Mouse (Mus musculus) forebrain, embryonic 12.5 days (tissue): ENCODE measurements at regions not wholly inside any gene's neighbourhood (a gene's known extent, or its start where the extent isn't known, plus 50 kb on each side); places are given as distances from the start of the nearest gene placed in this dataset.
"Not testable (repeated sequence)": the region's sequence is repeated elsewhere in the genome, so short reads cannot be mapped to it uniquely, and the experiment has no call there.

ENCODE experiments used
- ATAC-seq: fragments of 200-750 bp; cut with Nextera tagmentation; 2 replicates; pipeline ENCODE4 v1.8.0; 2017; ENCODE audit warnings: moderate TSS enrichment; ENCODE audit not compliant: low FRiP score
- H3K27ac ChIP-seq: fragments of 300-500 bp; sonication (generic); 2 replicates; pipeline ENCODE4 v1.5.1; 2016; ENCODE audit warnings: mild to moderate bottlenecking
- H3K27me3 ChIP-seq: fragments of 300-500 bp; sonication (generic); 2 replicates; pipeline ENCODE4 v1.6.1; 2016; ENCODE audit warnings: mild to moderate bottlenecking
- H3K36me3 ChIP-seq: fragments of 300-500 bp; sonication (generic); replicated peaks from 2 replicates; pipeline ENCODE4 v1.6.1; 2016; ENCODE audit warnings: mild to moderate bottlenecking
- H3K4me1 ChIP-seq: fragments of 300-500 bp; sonication (generic); 2 replicates; pipeline ENCODE4 v1.6.1; 2016
- H3K4me2 ChIP-seq: fragments of 300-500 bp; sonication (generic); 2 replicates; pipeline ENCODE4 v1.6.1; 2016; ENCODE audit warnings: mild to moderate bottlenecking, moderate library complexity
- H3K4me3 ChIP-seq: fragments of 300-500 bp; sonication (generic); replicated peaks from 2 replicates; pipeline ENCODE4 v1.5.1; 2016; ENCODE audit warnings: mild to moderate bottlenecking
- H3K9ac ChIP-seq: fragments of 300-500 bp; sonication (generic); 2 replicates; pipeline ENCODE4 v1.6.1; 2016; ENCODE audit warnings: mild to moderate bottlenecking
- H3K9me3 ChIP-seq: fragments of 300-500 bp; sonication (generic); 2 replicates; pipeline ENCODE4 v1.6.1; 2016
- WGBS: fragments of 180-500 bp; shearing (Covaris S2); methylation state at CpG from one replicate; pipeline ENCODE4 v1.1.7; 2016; 5-methylcytosine and 5-hydroxymethylcytosine counted together

DNA sequence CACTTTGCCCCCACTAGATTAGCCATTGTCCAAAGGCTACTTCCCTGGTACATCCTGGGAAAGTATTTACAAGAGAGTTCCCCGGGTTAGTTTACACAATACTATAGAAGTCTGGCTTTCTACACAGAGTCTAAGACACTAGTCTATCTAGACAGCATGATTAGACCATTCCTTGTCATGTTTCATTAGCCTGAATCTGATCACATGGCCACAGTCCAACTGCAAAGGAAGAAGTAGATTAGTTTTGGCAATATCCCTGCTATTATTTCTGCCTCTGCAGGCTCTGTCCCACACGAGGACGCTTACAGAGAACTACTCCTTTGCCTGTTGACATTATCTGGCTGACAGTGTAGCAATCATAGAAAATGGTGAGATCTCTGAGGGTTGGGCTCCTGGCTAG, 144.2 kb downstream of the Nuak1 start:
- Histone ChIP-seq H3K4me1 (0 out of 2 replicates have a peak, but pooled peaks cover 3% of the 10 kb centered on the region), H3K9ac (no peak overlapping the region), H3K27ac (no peak overlapping the region), H3K9me3 (no peaks in the 10 kb centered on the region), H3K27me3 (no peaks in the 10 kb centered on the region), H3K36me3 (no peaks in the 10 kb centered on the region), H3K4me3 (no peak overlapping the region), H3K4me2 (no peak overlapping the region)
- 93% methylated on average over 3 of the region's 3 CpGs for WGBS
- ATAC-seq: no peak

GRCm38 (mm10) chr10:84301561-84301960, 138.8 kb downstream of the Nuak1 start:
- 73% methylated on average over 2 of the region's 2 CpGs for WGBS
- no peaks in the 10 kb centered on the region for H3K9me3 ChIP-seq
- H3K27me3 ChIP-seq: no peaks in the 10 kb centered on the region
- no peak overlapping the region for H3K9ac ChIP-seq
- no peaks in the 10 kb centered on the region for H3K36me3 ChIP-seq
- H3K4me1 ChIP-seq: no peaks in the 10 kb centered on the region
- no peak for ATAC-seq
- no peak overlapping the region for H3K4me2 ChIP-seq
- H3K4me3 ChIP-seq: no peak overlapping the region
- H3K27ac ChIP-seq: no peak overlapping the region

GRCm38 (mm10) chr10:84302821-84303520, 137.4 kb downstream of the Nuak1 start:
- no peak overlapping the region for H3K4me2 ChIP-seq
- no peak overlapping the region for H3K4me3 ChIP-seq
- H3K27ac ChIP-seq: no peak overlapping the region
- H3K27me3 ChIP-seq: no peaks in the 10 kb centered on the region
- H3K4me1 ChIP-seq: no peaks in the 10 kb centered on the region
- 78% methylated on average over 7 of the region's 7 CpGs for WGBS
- no peak overlapping the region for H3K9ac ChIP-seq
- no peak for ATAC-seq
- no peaks in the 10 kb centered on the region for H3K9me3 ChIP-seq
- H3K36me3 ChIP-seq: no peaks in the 10 kb centered on the region

GRCm38 (mm10) chr10:84308746-84309145, 131.7 kb downstream of the Nuak1 start:
- H3K9ac ChIP-seq, H3K4me3 ChIP-seq, H3K36me3 ChIP-seq, ATAC-seq, H3K9me3 ChIP-seq, H3K4me1 ChIP-seq, H3K27me3 ChIP-seq, H3K4me2 ChIP-seq, H3K27ac ChIP-seq: not testable (repeated sequence)
- WGBS: 93% methylated on average over 17 of the region's 17 CpGs

DNA sequence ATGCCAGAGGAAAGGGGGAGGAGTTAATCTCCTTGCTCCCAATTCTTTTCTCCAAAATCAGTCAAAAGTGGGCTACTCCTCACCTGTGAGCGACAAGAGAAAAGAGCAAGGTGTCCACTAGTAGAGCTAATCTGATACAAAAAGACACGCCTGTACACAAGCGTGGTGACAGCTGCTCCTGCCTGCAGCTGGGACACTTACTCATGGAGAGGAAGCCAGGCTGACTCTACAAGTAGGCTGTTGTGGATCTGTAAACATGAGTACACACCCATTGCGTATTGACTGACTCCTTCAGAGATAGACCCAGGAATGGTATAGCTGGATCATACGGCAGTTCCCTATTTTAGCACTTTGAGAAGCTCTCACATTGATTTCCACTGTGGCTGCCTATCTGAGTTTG, 129.7 kb downstream of the Nuak1 start:
- Histone ChIP-seq H3K27me3 (no peaks in the 10 kb centered on the region), H3K36me3 (no peaks in the 10 kb centered on the region), H3K9ac (no peak overlapping the region), H3K4me1 (no peaks in the 10 kb centered on the region), H3K4me3 (no peak overlapping the region), H3K4me2 (no peak overlapping the region), H3K9me3 (no peaks in the 10 kb centered on the region), H3K27ac (no peak overlapping the region)
- no peak for ATAC-seq
- WGBS: 95% methylated on average over 5 of the region's 5 CpGs

DNA sequence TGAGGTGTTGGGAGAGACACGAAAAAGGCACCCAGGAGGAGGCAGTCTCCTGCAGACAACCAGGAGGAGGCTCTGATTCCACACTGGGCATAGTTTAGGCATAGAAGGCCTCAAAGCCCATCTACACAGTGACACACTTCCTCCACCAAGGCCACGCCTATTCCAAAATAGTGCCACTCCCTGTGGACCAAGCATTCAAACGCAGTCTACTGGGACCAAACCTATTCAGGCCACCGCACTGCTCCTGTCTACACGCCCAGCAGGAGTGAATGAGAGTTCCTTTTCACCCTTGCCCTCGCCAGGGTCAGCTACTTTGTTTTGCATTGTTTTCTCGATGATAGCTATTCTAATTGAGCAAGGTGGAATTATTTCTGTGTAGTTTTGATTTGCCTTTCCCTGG, 127.7 kb downstream of the Nuak1 start:
- H3K9ac ChIP-seq: no peak overlapping the region
- no peak for ATAC-seq
- no peaks in the 10 kb centered on the region for H3K36me3 ChIP-seq
- 37% methylated on average over 7 of the region's 7 CpGs for WGBS
- H3K4me3 ChIP-seq: no peak overlapping the region
- no peak overlapping the region for H3K27ac ChIP-seq
- no peaks in the 10 kb centered on the region for H3K27me3 ChIP-seq
- H3K4me1 ChIP-seq: no peaks in the 10 kb centered on the region
- H3K9me3 ChIP-seq: no peaks in the 10 kb centered on the region
- H3K4me2 ChIP-seq: no peak overlapping the region

DNA sequence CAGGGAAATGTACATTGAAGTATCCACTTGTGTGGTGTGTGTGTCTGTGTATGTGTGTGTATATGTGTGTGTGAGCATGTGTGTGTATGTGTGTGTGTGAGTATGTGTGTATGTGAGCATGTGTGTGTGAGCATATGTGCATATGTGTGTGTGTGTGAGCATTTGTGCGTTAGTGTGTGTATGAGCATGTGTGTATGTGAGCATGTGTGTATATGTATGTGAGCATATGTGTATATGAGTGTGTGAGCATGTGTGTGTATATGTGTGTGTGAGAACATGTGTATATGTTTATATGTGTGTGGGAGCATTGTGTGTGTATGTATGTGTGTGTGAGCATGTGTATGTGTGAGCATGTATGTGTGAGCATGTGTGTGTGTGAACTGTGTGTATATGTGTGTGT, 123.5 kb downstream of the Nuak1 start:
- Histone ChIP-seq H3K4me2 (no peak overlapping the region), H3K9ac (no peak overlapping the region), H3K27ac (no peak overlapping the region), H3K4me1 (no peaks in the 10 kb centered on the region), H3K9me3 (no peaks in the 10 kb centered on the region), H3K27me3 (no peaks in the 10 kb centered on the region), H3K4me3 (no peak overlapping the region), H3K36me3 (no peaks in the 10 kb centered on the region)
- 97% methylated on average over 1 of the region's 1 CpGs for WGBS
- no peak for ATAC-seq

DNA sequence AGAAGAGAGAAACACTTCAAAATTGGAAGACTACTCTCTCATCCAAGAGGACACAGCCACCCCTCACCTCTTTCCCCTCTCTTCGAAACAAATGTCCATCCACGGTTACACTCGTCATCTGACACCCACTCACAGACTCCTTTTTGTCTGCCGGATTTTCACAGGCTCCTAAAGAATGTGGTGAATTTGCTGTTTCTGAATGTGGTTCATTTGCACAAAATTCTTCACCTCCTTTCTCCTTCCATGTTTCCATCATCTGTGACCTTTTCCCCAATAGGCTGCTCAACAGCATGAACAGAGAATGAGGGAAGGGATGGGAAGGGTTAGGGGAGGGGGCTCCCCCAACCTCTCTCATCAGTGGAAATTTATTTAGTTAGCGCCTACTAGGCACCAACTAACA, 122.4 kb downstream of the Nuak1 start:
- Histone ChIP-seq H3K36me3 (no peaks in the 10 kb centered on the region), H3K9ac (no peak overlapping the region), H3K4me1 (no peaks in the 10 kb centered on the region), H3K4me2 (no peak overlapping the region), H3K9me3 (no peaks in the 10 kb centered on the region), H3K27me3 (no peaks in the 10 kb centered on the region), H3K4me3 (no peak overlapping the region), H3K27ac (no peak overlapping the region)
- no peak for ATAC-seq
- WGBS: 42% methylated on average over 5 of the region's 5 CpGs
